Mouse (Mus musculus) cerebellum, postnatal 4 days (tissue): ENCODE data around the gene Srf.

Experiments
- DNase-seq, 2 experiments: peaks; one replicate each; pipeline ENCODE4 v3.0.0; 2022; ENCODE audit warnings: low spot score in 2 of 2, mixed read lengths in 1 of 2

The Srf gene

DNA sequence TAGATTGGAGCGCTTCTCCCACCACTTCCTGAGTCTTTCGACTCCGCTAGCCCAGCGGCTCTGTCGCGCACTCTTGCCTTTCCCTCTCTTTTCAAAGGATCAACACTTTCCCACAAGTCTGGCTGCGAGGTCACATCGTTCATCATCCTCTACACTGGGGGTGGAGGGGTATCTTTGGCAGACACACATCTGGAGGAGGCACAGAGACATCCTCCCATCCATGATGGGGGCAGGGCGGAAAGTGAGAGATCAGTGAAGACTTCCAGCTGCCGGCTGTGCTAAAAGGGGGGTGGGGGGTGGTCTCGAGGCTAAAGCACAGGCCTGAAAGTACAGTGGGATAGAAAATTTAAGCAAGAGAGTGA is 590 bp upstream of the Srf start:
- DNase-seq, result no peak

GRCm38 (mm10) chr17:46554977-46555672 is 850 bp downstream of the Srf start:
- DNase-seq, result peak in 1 of 2 experiments; percentile 53

- no peak for DNase-seq
These were observed 1.4 kb downstream of the Srf start for GRCm38 (mm10) chr17:46554646-46554976.

DNA sequence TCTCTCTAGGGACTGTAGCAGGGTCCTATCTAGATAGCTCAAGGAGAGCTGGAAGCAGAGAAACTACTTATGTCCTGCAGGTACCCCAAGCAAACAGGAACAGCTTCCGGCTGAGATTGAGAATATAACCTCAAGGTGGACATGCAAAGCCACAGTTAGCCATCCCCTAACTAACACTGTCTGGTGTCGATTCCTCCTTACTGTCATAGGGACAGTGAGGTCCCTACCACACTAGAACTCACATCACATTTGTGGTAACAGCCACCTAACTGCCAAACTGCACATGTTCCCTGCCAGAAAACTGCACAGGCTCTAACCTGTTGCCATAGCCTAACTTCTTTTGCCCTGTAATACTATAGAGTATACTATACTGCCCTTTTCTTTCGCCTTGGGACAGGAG is 2.0 kb downstream of the Srf start:
- DNase-seq, result no peak

DNA sequence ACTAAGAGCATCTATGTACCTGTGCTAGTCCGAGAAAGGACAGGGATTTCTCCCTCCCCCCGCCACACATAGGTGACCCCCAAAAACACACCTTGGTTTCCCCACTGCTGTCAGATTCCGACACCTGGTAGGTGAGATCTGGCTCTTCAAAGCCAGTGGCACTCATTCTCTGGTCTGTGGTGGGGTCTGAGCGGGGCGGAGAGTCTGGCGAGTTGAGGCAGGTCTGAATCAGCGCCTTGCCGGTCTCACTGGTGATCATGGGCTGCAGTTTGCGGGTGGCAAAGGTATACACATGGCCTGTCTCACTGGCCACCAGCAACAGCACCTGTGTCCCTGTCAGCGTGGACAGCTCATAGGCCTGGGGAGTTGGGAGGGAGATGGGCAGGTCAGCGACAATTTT is 2.5 kb downstream of the Srf start:
- DNase-seq, result no peak

DNA sequence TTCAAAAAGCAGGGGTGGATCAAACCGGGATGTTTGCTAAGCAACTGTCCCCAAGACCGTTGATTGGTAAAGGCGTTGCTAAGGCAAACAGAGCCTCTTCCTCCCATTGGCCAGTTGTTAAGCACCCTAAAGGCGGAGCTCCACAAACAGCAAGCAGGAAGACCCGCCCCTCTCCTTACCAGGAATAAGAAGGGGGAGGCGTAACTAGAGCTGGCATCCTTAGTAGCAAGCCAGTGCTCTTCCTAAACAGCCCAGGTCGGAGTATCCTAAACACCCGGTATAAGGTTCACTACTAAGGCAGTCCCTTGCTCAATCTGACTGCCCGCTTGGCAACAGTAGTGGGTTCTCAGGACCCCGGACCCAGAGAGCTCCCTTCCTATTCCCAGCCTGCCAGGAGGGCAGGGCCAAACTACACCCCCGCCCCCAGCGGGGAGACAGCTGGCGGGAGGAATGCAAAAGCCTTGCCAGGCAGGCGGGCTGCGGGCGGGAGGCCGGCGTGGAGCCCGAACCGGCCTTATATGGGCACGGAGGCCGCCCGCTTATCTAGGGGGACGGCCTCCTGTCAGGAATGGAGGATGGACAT is 3.0 kb downstream of the Srf start:
- peak; percentile 66 to 82 for DNase-seq

GRCm38 (mm10) chr17:46552151-46552550 is 3.8 kb downstream of the Srf start:
- DNase-seq, result no peak

DNA sequence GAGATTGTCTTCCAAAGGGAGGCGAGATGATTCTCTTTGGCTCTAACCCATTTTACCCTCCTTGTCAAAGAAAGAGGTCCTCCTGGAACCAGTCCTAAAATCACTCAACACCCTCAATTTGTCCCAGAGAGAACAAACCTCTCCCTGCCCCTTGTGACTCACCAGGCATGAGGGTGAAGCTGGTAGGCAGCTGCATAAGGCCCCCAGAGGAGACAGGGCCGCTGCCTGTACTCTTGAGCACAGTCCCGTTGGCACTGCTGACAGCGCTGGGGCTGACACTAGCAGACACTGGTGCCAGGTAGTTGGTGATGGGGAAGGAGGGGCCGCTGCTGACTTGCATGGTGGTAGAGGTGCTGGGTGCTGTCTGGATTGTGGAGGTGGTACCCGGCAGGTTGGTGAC is 4.6 kb downstream of the Srf start:
- no peak for DNase-seq

DNA sequence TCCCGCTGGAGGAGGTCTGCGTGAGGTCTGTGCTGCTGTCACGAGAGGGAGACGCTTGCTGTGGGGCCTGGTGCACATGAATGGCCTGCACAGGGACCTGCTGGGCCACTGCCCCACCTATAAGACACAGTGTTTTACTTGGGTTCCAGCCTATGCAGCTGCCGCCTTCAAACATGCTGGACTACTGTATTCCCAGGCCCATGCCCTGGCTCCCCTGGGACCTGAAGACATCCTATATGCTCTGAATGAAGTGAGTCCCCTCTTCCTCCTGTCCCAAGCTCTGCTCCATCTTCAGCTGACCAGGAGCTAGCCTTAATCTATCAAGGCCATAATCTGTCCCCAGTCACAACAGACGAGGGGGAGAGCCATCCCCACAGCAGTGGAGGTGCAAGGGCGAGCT is 5.1 kb downstream of the Srf start:
- DNase-seq, result no peak

- no peak for DNase-seq
These were observed 6.3 kb downstream of the Srf start for GRCm38 (mm10) chr17:46549642-46550041.

GRCm38 (mm10) chr17:46549193-46549592 is 6.8 kb downstream of the Srf start:
- peak in 1 of 2 experiments; percentile 49 for DNase-seq

DNA sequence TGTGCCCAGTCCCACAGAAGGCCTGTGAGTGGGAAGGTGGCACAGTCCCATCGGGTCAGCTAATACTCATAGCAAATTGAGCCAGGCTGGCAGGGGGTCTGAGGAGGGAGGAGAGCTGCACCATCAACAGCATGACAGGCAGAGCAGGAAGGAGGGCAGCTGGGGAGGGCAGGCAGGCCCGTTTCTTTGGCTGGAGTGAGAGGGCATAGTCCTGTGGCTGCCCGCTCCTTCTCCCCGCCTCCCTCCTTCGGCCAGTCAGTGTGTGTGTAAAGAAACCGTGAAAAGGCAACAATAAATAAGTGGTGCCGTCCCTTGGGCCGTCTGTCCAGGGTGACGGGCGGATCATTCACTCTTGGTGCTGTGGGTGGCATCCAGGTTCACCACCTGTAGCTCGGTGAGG is 7.2 kb downstream of the Srf start:
- DNase-seq, result no peak

DNA sequence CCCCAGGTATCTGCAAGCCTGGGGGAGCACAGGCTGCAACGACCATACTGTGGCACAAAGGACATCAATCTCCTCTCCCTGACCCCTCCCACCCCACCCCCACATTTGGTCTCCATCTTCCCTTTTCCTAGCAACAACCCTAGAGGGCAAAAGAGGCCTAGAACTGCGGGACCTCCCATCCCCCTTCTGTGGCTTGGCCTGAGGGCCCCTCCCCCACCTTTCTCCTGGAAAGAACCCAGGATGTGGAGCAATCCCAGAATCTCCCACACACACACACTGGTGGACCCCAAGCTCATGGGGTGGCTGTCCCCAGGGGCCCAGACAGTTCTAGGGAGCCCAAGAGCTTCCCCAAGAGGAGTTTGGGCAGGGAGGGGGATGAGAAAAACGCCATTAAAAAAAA is 8.1 kb downstream of the Srf start:
- no peak for DNase-seq

DNA sequence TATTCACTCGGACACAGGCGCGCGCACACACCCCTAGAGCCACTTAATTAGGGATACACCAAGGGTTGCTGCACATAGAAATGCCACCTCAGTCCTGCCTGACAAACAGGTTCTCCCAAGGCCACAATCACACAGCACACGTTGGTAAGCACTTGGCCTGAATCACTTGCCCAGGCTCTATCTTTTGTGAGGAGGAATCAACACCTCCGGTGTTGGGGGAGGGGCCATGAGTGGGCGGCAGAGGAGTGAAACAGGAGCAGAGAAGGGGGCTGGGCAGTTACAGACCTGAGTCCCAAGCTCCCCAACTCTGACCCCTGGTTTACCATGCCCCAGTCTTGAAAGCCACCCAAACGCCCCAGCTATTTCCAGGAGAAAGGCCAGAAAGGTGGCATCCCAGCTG is 9.0 kb downstream of the Srf start:
- DNase-seq, result no peak

DNA sequence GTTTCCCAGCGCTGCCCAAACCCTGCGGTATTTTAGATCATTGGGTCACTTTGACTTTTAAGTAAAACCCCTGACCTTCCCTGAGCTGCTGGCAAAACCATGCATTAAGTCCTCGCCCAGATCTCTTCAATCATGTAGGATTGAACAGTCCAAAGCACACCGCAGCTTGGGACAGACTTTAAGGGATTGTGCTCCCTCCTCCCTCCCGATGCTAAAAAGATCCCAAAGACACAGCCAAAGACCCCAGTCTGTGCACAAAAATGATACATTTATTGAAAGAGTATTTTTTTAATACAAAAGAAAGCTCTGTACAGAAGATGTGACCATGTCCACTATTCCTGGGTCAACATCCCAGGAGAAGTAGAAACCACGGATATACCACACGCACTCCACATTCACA is 9.4 kb downstream of the Srf start:
- DNase-seq, result no peak

GRCm38 (mm10) chr17:46545813-46546564 is 10.0 kb downstream of the Srf start, which contains the start of gene Cul9:
Cul9 (minus strand) TSS chr17:46546388.
- peak; percentile 67 to 74 for DNase-seq

DNA sequence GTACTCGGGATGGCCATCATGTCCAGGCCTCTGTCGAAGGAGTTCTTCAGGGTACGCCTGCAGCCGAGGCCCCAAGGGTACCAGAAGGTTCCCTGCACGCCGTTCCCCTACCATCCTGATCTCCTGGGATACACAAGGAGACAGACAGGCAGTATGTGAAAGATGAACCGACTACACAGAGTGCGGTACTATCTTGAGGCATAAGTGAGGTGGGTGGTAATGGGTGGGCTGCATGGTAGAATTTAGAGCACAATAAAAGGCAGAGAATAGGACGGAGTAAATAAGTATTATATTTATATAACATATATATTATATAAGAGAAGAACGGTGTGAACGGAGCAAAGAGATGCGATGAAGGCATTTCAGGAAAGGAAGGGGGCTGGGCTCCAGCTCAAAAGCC is 12.3 kb downstream of the Srf start:
- no peak for DNase-seq

- DNase-seq, result peak; percentile 67 to 84
These were observed 30.2 kb downstream of the Srf start for GRCm38 (mm10) chr17:46525579-46526307.

DNA sequence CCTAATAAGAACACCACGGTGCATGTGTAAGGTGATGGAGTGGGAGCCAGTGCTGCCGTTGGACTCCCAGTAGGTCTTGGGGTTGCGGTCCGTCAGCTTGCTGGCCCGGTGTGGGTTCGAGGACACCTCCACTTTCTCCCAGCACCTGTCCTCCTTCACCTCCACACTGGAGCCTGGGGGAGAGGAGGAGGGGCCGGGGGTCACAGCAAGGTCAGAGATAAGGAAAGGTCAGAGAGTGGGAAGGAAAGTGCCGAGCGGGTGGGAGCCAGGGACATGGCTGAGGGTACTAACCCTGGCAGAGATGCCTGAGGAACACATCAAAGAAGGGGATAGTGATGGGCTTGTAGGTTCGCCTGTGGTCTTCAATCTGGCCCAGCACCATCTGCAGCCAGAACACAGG is 30.9 kb downstream of the Srf start:
- no peak for DNase-seq

GRCm38 (mm10) chr17:46521963-46522668 is 33.9 kb downstream of the Srf start:
- DNase-seq, result no peak

GRCm38 (mm10) chr17:46521174-46521573 is 34.8 kb downstream of the Srf start:
- no peak for DNase-seq
